In genomic region chr3:89244982-89245687, GRCm38 (mm10) we compare ENCODE assay signal across 8 mouse cellular contexts. TPM values are rescaled to one million over a fixed set of nuclear protein-coding genes. Genes with fewer than 3 reads are reported as not detected.
A peak's percentile ranks its signal among the peaks of the same experiment; 100 is the strongest.
DNase-seq lines count a peak whose midpoint lies in the region; ATAC-seq and TF ChIP-seq lines count a peak whose summit lies in the region.

No protein-coding gene starts in this region.

- peak overlapping the region; percentile 53 for H3K9ac ChIP-seq in lung, embryonic 16.5 days (ENCODE audit: low read length)
- peak overlapping the region; percentile 73 for H3K9ac ChIP-seq in forebrain, postnatal 0 days
- peak overlapping the region; percentile 82 for H3K9ac ChIP-seq in neural tube, embryonic 13.5 days

- H3K27me3 ChIP-seq in lung, embryonic 16.5 days (ENCODE audit: control insufficient read depth, insufficient read depth, low read depth, low read length): no peaks in the 10 kb centered on the region; the same call in 1 of the 2 replicates
- no peaks in the 10 kb centered on the region for H3K27me3 ChIP-seq in forebrain, postnatal 0 days (ENCODE audit: insufficient read depth, low read length)
- H3K27me3 ChIP-seq in neural tube, embryonic 13.5 days: no peaks in the 10 kb centered on the region

- DNase-seq in lung, postnatal 25 days (ENCODE audit: low spot score): no peak
- DNase-seq in cerebellum, adult 11 months: peak; percentile 80
- peak; percentile 91 for DNase-seq in forebrain, postnatal 0 days
- DNase-seq in left cerebral cortex, postnatal 4 days: peak; percentile 93
- DNase-seq in natural killer cell, adult 2 months (ENCODE audit: low spot score in 2 of 2): no peak

- WGBS in lung, embryonic 16.5 days: 2% methylated on average over 20 of the region's 26 CpGs
- 1% methylated on average over 24 of the region's 26 CpGs for WGBS in forebrain, postnatal 0 days
- WGBS in neural tube, embryonic 13.5 days: under 1% methylated on average over 16 of the region's 26 CpGs

- TF ChIP-seq CTCF in forebrain, postnatal 0 days (IDR thresholded peaks at IDR 0.05; ENCODE audit: low read depth): no peak; the same call in 1 of the 2 replicates

- intact Hi-C loops in left cerebral cortex, postnatal 4 days (cut with DNase I): loop anchor here (5.0 kb wide), 1 partner anchor 37 kb away; the partner anchor contains the start of gene Efna1

- peak overlapping the region; percentile 65 for H3K4me2 ChIP-seq in lung, embryonic 16.5 days (ENCODE audit: low read depth, low read length)
- H3K4me2 ChIP-seq in forebrain, postnatal 0 days (ENCODE audit: low read depth): peak overlapping the region; percentile 89
- peak overlapping the region; percentile 90 for H3K4me2 ChIP-seq in neural tube, embryonic 13.5 days

- ATAC-seq in lung, embryonic 16.5 days (ENCODE audit: low read depth): peak; percentile 27; the same call in 1 of the 2 replicates
- peak; percentile 62 for ATAC-seq in forebrain, postnatal 0 days
- ATAC-seq in neural tube, embryonic 13.5 days (ENCODE audit: low read depth): peak; percentile 75
- ATAC-seq in megakaryocyte-erythroid progenitor cell, adult 5-6 weeks (replicated peaks; ENCODE audit: low FRiP score, low TSS enrichment, poor library complexity, severe bottlenecking): no peak

- H3K4me3 ChIP-seq in lung, embryonic 16.5 days (ENCODE audit: low read length): peak overlapping the region; percentile 89
- peak overlapping the region; percentile 74 for H3K4me3 ChIP-seq in forebrain, postnatal 0 days (ENCODE audit: low read depth, low read length)
- peak overlapping the region; percentile 63 for H3K4me3 ChIP-seq in neural tube, embryonic 13.5 days

- peaks cover 29% of the 10 kb centered on the region for H3K4me1 ChIP-seq in lung, embryonic 16.5 days (replicated peaks; ENCODE audit: control insufficient read depth, insufficient read depth, low read length)
- H3K4me1 ChIP-seq in forebrain, postnatal 0 days (ENCODE audit: insufficient read depth): no peaks in the 10 kb centered on the region
- H3K4me1 ChIP-seq in neural tube, embryonic 13.5 days (replicated peaks): peaks cover 51% of the 10 kb centered on the region

- H3K36me3 ChIP-seq in lung, embryonic 16.5 days (ENCODE audit: control insufficient read depth, insufficient read depth, low read length): peaks cover 3% of the 10 kb centered on the region; the same call in 1 of the 2 replicates
- H3K36me3 ChIP-seq in forebrain, postnatal 0 days (ENCODE audit: insufficient read depth): peaks cover 24% of the 10 kb centered on the region
- peaks cover 38% of the 10 kb centered on the region for H3K36me3 ChIP-seq in neural tube, embryonic 13.5 days

- no peaks in the 10 kb centered on the region for H3K9me3 ChIP-seq in lung, embryonic 16.5 days (ENCODE audit: control insufficient read depth, low read length)
- H3K9me3 ChIP-seq in forebrain, postnatal 0 days (ENCODE audit: low read length): no peaks in the 10 kb centered on the region
- H3K9me3 ChIP-seq in neural tube, embryonic 13.5 days: no peaks in the 10 kb centered on the region

- H3K27ac ChIP-seq in lung, embryonic 16.5 days (ENCODE audit: low read length): peak overlapping the region; percentile 77
- peak overlapping the region; percentile 95 for H3K27ac ChIP-seq in forebrain, postnatal 0 days (ENCODE audit: low read depth, low read length)
- H3K27ac ChIP-seq in neural tube, embryonic 13.5 days (replicated peaks): peak overlapping the region; percentile 96

RNA-seq across cellular contexts. Expression of gene Krtcap2, which starts 0.6 kb away (rescaled TPM):
- 304 and 314 TPM in 2 replicates for polyA plus RNA-seq in lung, embryonic 16.5 days (2015; fragmentation: Nextera tagmentation; extraction: Ambion mirVana)
- 67.0 and 68.1 TPM in 2 replicates for total RNA-seq in forebrain, postnatal 0 days (2014; rRNA removed)
- 221 and 244 TPM in 2 replicates for polyA plus RNA-seq in forebrain, postnatal 0 days (2015; fragmentation: Nextera tagmentation; extraction: Ambion mirVana)
- total RNA-seq in left cerebral cortex, postnatal 4 days (2021): 100 to 1,000 TPM in 1 of 2 experiments, 10 to 100 TPM in 1; 86.2 to 106 TPM
- polyA plus RNA-seq in neural tube, embryonic 13.5 days (2015; fragmentation: Nextera tagmentation; extraction: Ambion mirVana): 248 and 258 TPM in 2 replicates
- 127 and 147 TPM in 2 replicates for total RNA-seq in megakaryocyte-erythroid progenitor cell, adult 5-6 weeks (2014; fragmentation: Nextera tagmentation)
- total RNA-seq in megakaryocyte-erythroid progenitor cell, adult 5-6 weeks (2017): 119 and 124 TPM in 2 replicates

RNA-seq across cellular contexts. Expression of gene Trim46, which starts 1.0 kb away (rescaled TPM):
- polyA plus RNA-seq in lung, embryonic 16.5 days (2015; fragmentation: Nextera tagmentation; extraction: Ambion mirVana): 7.2 and 7.7 TPM in 2 replicates
- 83.0 and 98.3 TPM in 2 replicates for total RNA-seq in forebrain, postnatal 0 days (2014; rRNA removed)
- polyA plus RNA-seq in forebrain, postnatal 0 days (2015; fragmentation: Nextera tagmentation; extraction: Ambion mirVana): 56.0 and 63.5 TPM in 2 replicates
- 100 to 1,000 TPM; 128 to 133 TPM for total RNA-seq in left cerebral cortex, postnatal 4 days (2021)
- polyA plus RNA-seq in neural tube, embryonic 13.5 days (2015; fragmentation: Nextera tagmentation; extraction: Ambion mirVana): 55.8 and 55.9 TPM in 2 replicates
- not detected in 2 replicates for total RNA-seq in megakaryocyte-erythroid progenitor cell, adult 5-6 weeks (2014; fragmentation: Nextera tagmentation)
- total RNA-seq in megakaryocyte-erythroid progenitor cell, adult 5-6 weeks (2017): not detected in 2 replicates

RNA-seq across cellular contexts. Expression of gene Dpm3, which starts 14.0 kb away (rescaled TPM):
- 135 and 138 TPM in 2 replicates for polyA plus RNA-seq in lung, embryonic 16.5 days (2015; fragmentation: Nextera tagmentation; extraction: Ambion mirVana)
- total RNA-seq in forebrain, postnatal 0 days (2014; rRNA removed): 66.7 and 160 TPM in 2 replicates
- polyA plus RNA-seq in forebrain, postnatal 0 days (2015; fragmentation: Nextera tagmentation; extraction: Ambion mirVana): 74.9 and 96.8 TPM in 2 replicates
- total RNA-seq in left cerebral cortex, postnatal 4 days (2021): 10 to 100 TPM; 54.0 to 59.7 TPM
- 76.9 and 81.4 TPM in 2 replicates for polyA plus RNA-seq in neural tube, embryonic 13.5 days (2015; fragmentation: Nextera tagmentation; extraction: Ambion mirVana)
- total RNA-seq in megakaryocyte-erythroid progenitor cell, adult 5-6 weeks (2014; fragmentation: Nextera tagmentation): 44.2 and 75.7 TPM in 2 replicates
- total RNA-seq in megakaryocyte-erythroid progenitor cell, adult 5-6 weeks (2017): 30.1 and 90.9 TPM in 2 replicates

RNA-seq across cellular contexts. Expression of gene Muc1, which starts 16.3 kb away (rescaled TPM):
- 151 and 162 TPM in 2 replicates for polyA plus RNA-seq in lung, embryonic 16.5 days (2015; fragmentation: Nextera tagmentation; extraction: Ambion mirVana)
- total RNA-seq in forebrain, postnatal 0 days (2014; rRNA removed): 1.3 and 1.6 TPM in 2 replicates
- 0.27 and 0.35 TPM in 2 replicates for polyA plus RNA-seq in forebrain, postnatal 0 days (2015; fragmentation: Nextera tagmentation; extraction: Ambion mirVana)
- 1 to 10 TPM; 1.0 to 2.0 TPM for total RNA-seq in left cerebral cortex, postnatal 4 days (2021)
- 1.0 and 1.1 TPM in 2 replicates for polyA plus RNA-seq in neural tube, embryonic 13.5 days (2015; fragmentation: Nextera tagmentation; extraction: Ambion mirVana)
- total RNA-seq in megakaryocyte-erythroid progenitor cell, adult 5-6 weeks (2014; fragmentation: Nextera tagmentation): not detected in 2 replicates
- not detected in 2 replicates for total RNA-seq in megakaryocyte-erythroid progenitor cell, adult 5-6 weeks (2017)

RNA-seq across cellular contexts. Expression of gene Mtx1, which starts 18.2 kb away (rescaled TPM):
- polyA plus RNA-seq in lung, embryonic 16.5 days (2015; fragmentation: Nextera tagmentation; extraction: Ambion mirVana): 174 and 188 TPM in 2 replicates
- total RNA-seq in forebrain, postnatal 0 days (2014; rRNA removed): 142 and 167 TPM in 2 replicates
- polyA plus RNA-seq in forebrain, postnatal 0 days (2015; fragmentation: Nextera tagmentation; extraction: Ambion mirVana): 199 and 212 TPM in 2 replicates
- total RNA-seq in left cerebral cortex, postnatal 4 days (2021): 100 to 1,000 TPM in 1 of 2 experiments, 10 to 100 TPM in 1; 99.1 to 106 TPM
- polyA plus RNA-seq in neural tube, embryonic 13.5 days (2015; fragmentation: Nextera tagmentation; extraction: Ambion mirVana): 157 and 170 TPM in 2 replicates
- total RNA-seq in megakaryocyte-erythroid progenitor cell, adult 5-6 weeks (2014; fragmentation: Nextera tagmentation): 114 and 122 TPM in 2 replicates
- 68.1 and 92.8 TPM in 2 replicates for total RNA-seq in megakaryocyte-erythroid progenitor cell, adult 5-6 weeks (2017)

Comparison
In these comparisons a context has a peak if more than half of its experiments do, and no peak if none do; other contexts are left out.
1. DNase-seq: peak in cerebellum, adult 11 months (single experiment), forebrain, postnatal 0 days (single experiment) and left cerebral cortex, postnatal 4 days (single experiment); none in lung, postnatal 25 days (single experiment) and natural killer cell, adult 2 months (0 of 2).
2. RNA of gene Trim46, which starts 1.0 kb away (total RNA-seq): 128 to 133 TPM in left cerebral cortex, postnatal 4 days and 83.0 to 98.3 TPM in forebrain, postnatal 0 days; not detected in megakaryocyte-erythroid progenitor cell, adult 5-6 weeks; every median in the first group is over 10 times any median in the second.
3. Peak in every context shown above with its lines, with median percentiles within 50 percentile points of each other: H3K27ac ChIP-seq, H3K4me2 ChIP-seq, H3K4me3 ChIP-seq and H3K9ac ChIP-seq.